Mouse (Mus musculus) C2C12 (cell line): ENCODE results near the gene Msh5.

Source experiments
- CEBPB ChIP-seq: IDR thresholded peaks from one replicate; pipeline ENCODE4 v1.6.1; 2011; ENCODE audit warnings: low read depth, mild to moderate bottlenecking, control low read depth, moderate library complexity
- CTCF ChIP-seq: IDR thresholded peaks from one replicate; pipeline ENCODE4 v1.5.1; 2011; ENCODE audit not compliant: control insufficient read depth, insufficient read depth, insufficient read length
- FOSL1 ChIP-seq: IDR thresholded peaks from one replicate; pipeline ENCODE4 v1.8.0; 2011; ENCODE audit warnings: mild to moderate bottlenecking, low read length; ENCODE audit not compliant: poor library complexity, insufficient read depth, severe bottlenecking
- MYOG ChIP-seq: IDR thresholded peaks from one replicate; pipeline ENCODE4 v1.6.1; 2011; ENCODE audit not compliant: control insufficient read depth, insufficient read length; ENCODE audit errors: extremely low read depth
- USF1 ChIP-seq: IDR thresholded peaks from one replicate; pipeline ENCODE4 v1.6.1; 2011; ENCODE audit warnings: low read depth, mild to moderate bottlenecking, control low read depth, moderate library complexity

DNA sequence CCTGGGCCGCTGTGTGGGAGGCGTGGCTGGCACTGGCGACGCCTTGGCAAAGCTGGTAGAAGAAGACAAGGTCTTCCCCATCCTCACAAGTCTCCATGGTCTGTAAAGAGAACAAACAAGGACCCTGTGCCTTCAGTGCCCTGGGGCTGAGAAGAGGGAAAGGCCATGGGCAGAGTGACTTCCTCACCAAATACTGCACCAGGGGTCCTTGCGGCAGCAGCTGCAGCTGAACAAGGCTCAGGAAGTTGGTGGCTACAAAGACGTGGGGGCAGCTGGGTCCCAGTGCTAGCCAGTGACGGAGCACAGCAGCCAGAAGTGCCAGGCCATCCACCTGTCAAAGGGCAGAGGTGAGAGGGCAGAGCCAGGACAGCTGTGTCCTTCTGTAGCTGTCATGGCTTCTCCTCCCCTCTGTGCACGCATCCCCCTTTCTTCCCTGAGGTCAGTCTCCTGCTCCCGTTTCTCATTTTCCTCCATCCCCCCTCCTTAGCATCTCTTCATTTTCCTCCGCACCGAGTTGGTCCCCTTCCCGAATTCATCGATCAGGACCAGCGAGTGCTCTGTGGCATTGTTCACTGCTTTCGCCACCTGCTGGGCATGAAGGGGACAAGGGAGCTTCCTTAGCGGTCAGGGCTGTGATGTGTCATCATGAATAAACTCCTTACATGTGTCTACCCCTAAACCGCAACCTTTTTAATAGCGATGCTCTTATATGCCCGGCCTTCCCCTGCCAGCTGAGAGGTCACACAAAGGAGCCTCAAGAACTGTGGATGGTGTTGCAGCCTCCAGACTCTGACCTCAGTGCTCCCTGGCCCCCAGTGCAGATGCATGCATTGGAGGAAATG is 16.6 kb downstream of the Msh5 start:
- TF ChIP-seq CTCF: no peak
- TF ChIP-seq USF1: no peak
- TF ChIP-seq MYOG: no peak
- TF ChIP-seq CEBPB: no peak
- TF ChIP-seq FOSL1: peak; percentile 35
